Mouse (Mus musculus) heart, embryonic 11.5 days (tissue): ENCODE measurements around the gene Sec23b. TPM values are rescaled to one million over a fixed set of nuclear protein-coding genes. Genes with fewer than 3 reads are reported as not detected.

Experiments
- ATAC-seq: fragments of 200-750 bp; cut with Nextera tagmentation; replicated peaks from 2 replicates; pipeline ENCODE4 v1.8.0; 2017; ENCODE audit warnings: moderate library complexity; ENCODE audit not compliant: insufficient number of reproducible peaks, low FRiP score, low TSS enrichment
- H3K27ac ChIP-seq: fragments of 300-500 bp; sonication (generic); 2 replicates; pipeline ENCODE4 v1.5.1; 2014; ENCODE audit warnings: mild to moderate bottlenecking, low read depth, low read length
- H3K27me3 ChIP-seq: fragments of 300-500 bp; sonication (generic); 2 replicates; pipeline ENCODE4 v1.6.1; 2014; ENCODE audit warnings: mild to moderate bottlenecking, low read length, mixed read lengths; ENCODE audit not compliant: control insufficient read depth, insufficient read depth
- H3K36me3 ChIP-seq: fragments of 300-500 bp; sonication (generic); 2 replicates; pipeline ENCODE4 v1.6.1; 2014; ENCODE audit warnings: mild to moderate bottlenecking, low read length, moderate library complexity, mixed read lengths; ENCODE audit not compliant: control insufficient read depth, insufficient read depth
- H3K4me1 ChIP-seq: fragments of 300-500 bp; sonication (generic); 2 replicates; pipeline ENCODE4 v1.6.1; 2014; ENCODE audit warnings: low read length; ENCODE audit not compliant: control insufficient read depth, insufficient read depth
- H3K4me2 ChIP-seq: fragments of 300-500 bp; sonication (generic); 2 replicates; pipeline ENCODE4 v1.6.1; 2014; ENCODE audit warnings: mild to moderate bottlenecking, moderate library complexity
- H3K4me3 ChIP-seq: fragments of 300-500 bp; sonication (generic); 2 replicates; pipeline ENCODE4 v1.5.1; 2014; ENCODE audit warnings: low read depth, low read length
- H3K9ac ChIP-seq: fragments of 300-500 bp; sonication (generic); 2 replicates; pipeline ENCODE4 v1.6.1; 2014; ENCODE audit warnings: mild to moderate bottlenecking, low read depth, low read length, moderate library complexity
- H3K9me3 ChIP-seq: fragments of 300-500 bp; sonication (generic); replicated peaks from 2 replicates; pipeline ENCODE4 v1.6.1; 2016; ENCODE audit warnings: low read length; ENCODE audit not compliant: control insufficient read depth
- WGBS: fragments of 180-500 bp; shearing (Covaris S2); extraction: QIAGEN DNeasy Blood & Tissue Kit; methylation state at CpG from one replicate; pipeline ENCODE4 v1.1.7; 2014; ENCODE audit not compliant: insufficient replicate concordance; 5-methylcytosine and 5-hydroxymethylcytosine counted together
- polyA plus RNA-seq: library from polyadenylated mRNA; unstranded; fragments of >200 nt; fragmentation: Nextera tagmentation; extraction: Ambion mirVana; gene quantifications from 2 replicates; pipeline ENCODE4 v1.2.1, GENCODE M21; 2014

Gene Sec23b
- 51.4 and 55.2 TPM in 2 replicates for polyA plus RNA-seq

- no peaks in the 10 kb centered on the region for H3K27me3 ChIP-seq
- ATAC-seq = peak; percentile 97
- no peaks in the 10 kb centered on the region; the same call in 1 of the 2 replicates for H3K36me3 ChIP-seq
- no peaks in the 10 kb centered on the region for H3K9me3 ChIP-seq
- peak within 1 kb of the TSS; percentile 95 for H3K27ac ChIP-seq
- peaks cover 6% of the 10 kb centered on the region; the same call in 1 of the 2 replicates for H3K4me1 ChIP-seq
- H3K4me2 ChIP-seq = peak within 1 kb of the TSS; percentile 76
- peak within 1 kb of the TSS; percentile 86 for H3K4me3 ChIP-seq
- WGBS = under 1% methylated on average over 44 of the region's 44 CpGs
- H3K9ac ChIP-seq = peak within 1 kb of the TSS; percentile 87
Measured at GRCm38 (mm10) chr2:144555820-144556552, at the start of gene Sec23b. TSS of gene Sec23b (plus strand) at chr2:144556229.

GRCm38 (mm10) chr2:144514619-144515018 lies 41.4 kb upstream of the Sec23b start:
- Histone ChIP-seq H3K27me3 (no peaks in the 10 kb centered on the region), H3K9ac (no peak overlapping the region), H3K4me1 (no peaks in the 10 kb centered on the region), H3K9me3 (no peaks in the 10 kb centered on the region), H3K36me3 (no peaks in the 10 kb centered on the region), H3K4me2 (no peak overlapping the region), H3K4me3 (no peak overlapping the region), H3K27ac (no peak overlapping the region)
- WGBS = 76% methylated on average over 3 of the region's 3 CpGs
- ATAC-seq = no peak

- no peaks in the 10 kb centered on the region for H3K9me3 ChIP-seq
- WGBS = 68% methylated on average over 3 of the region's 3 CpGs
Measured at GRCm38 (mm10) chr2:144519772-144520171, 36.3 kb upstream of the Sec23b start.

GRCm38 (mm10) chr2:144525856-144526255 lies 30.2 kb upstream of the Sec23b start:
- 0 out of 2 replicates have a peak, but pooled peaks cover 3% of the 10 kb centered on the region for H3K27me3 ChIP-seq
- no peak overlapping the region for H3K9ac ChIP-seq
- peaks cover 5% of the 10 kb centered on the region; the same call in 1 of the 2 replicates for H3K4me1 ChIP-seq
- ATAC-seq = no peak
- no peaks in the 10 kb centered on the region for H3K9me3 ChIP-seq
- no peaks in the 10 kb centered on the region for H3K36me3 ChIP-seq
- H3K27ac ChIP-seq = no peak overlapping the region
- no peak overlapping the region for H3K4me3 ChIP-seq
- H3K4me2 ChIP-seq = no peak overlapping the region
- WGBS = 57% methylated on average over 10 of the region's 10 CpGs

More at GRCm38 (mm10) chr2:144519772-144520171, 36.3 kb upstream of the Sec23b start:
- Histone ChIP-seq H3K4me1 (no peaks in the 10 kb centered on the region), H3K9ac (no peak overlapping the region), H3K4me2 (no peak overlapping the region), H3K36me3 (no peaks in the 10 kb centered on the region), H3K27ac (no peak overlapping the region), H3K27me3 (no peaks in the 10 kb centered on the region), H3K4me3 (no peak overlapping the region)
- no peak for ATAC-seq

GRCm38 (mm10) chr2:144526981-144527820 lies 28.8 kb upstream of the Sec23b start, which contains the start of the genes Dzank1 and Polr3f:
TSS of gene Dzank1 (minus strand) at chr2:144527414.
TSS of gene Polr3f (plus strand) at chr2:144527718.
- peak; percentile 95 for ATAC-seq
- H3K27me3 ChIP-seq = 0 out of 2 replicates have a peak, but pooled peaks cover 3% of the 10 kb centered on the region
- H3K9ac ChIP-seq = peak within 1 kb of the TSS; percentile 73
- H3K4me3 ChIP-seq = peak within 1 kb of the TSS; percentile 67
- no peaks in the 10 kb centered on the region for H3K9me3 ChIP-seq
- H3K27ac ChIP-seq = peak within 1 kb of the TSS; percentile 80
- H3K36me3 ChIP-seq = peaks cover 5% of the 10 kb centered on the region
- 2% methylated on average over 56 of the region's 56 CpGs for WGBS
- H3K4me1 ChIP-seq = peaks cover 5% of the 10 kb centered on the region; the same call in 1 of the 2 replicates
- peak within 1 kb of the TSS; percentile 77 for H3K4me2 ChIP-seq

- 0 out of 2 replicates have a peak, but pooled peaks cover 3% of the 10 kb centered on the region for H3K27me3 ChIP-seq
- H3K4me3 ChIP-seq = peak overlapping the region; percentile 67
- H3K9me3 ChIP-seq = no peaks in the 10 kb centered on the region
- peak overlapping the region; percentile 73 for H3K9ac ChIP-seq
- H3K4me2 ChIP-seq = peak overlapping the region; percentile 77
- WGBS = 0% methylated on average over 25 of the region's 25 CpGs
- peaks cover 5% of the 10 kb centered on the region; the same call in 1 of the 2 replicates for H3K4me1 ChIP-seq
- H3K36me3 ChIP-seq = peaks cover 8% of the 10 kb centered on the region
- ATAC-seq = peak; percentile 23; the same call in 1 of the 2 replicates
- H3K27ac ChIP-seq = peak overlapping the region; percentile 80
Measured at GRCm38 (mm10) chr2:144527821-144528174, 28.2 kb upstream of the Sec23b start.

GRCm38 (mm10) chr2:144537123-144537522 lies 18.9 kb upstream of the Sec23b start:
- H3K4me3 ChIP-seq = no peak overlapping the region
- H3K9me3 ChIP-seq = no peaks in the 10 kb centered on the region
- H3K4me2 ChIP-seq = no peak overlapping the region
- WGBS = 91% methylated on average over 7 of the region's 7 CpGs
- ATAC-seq = no peak
- peaks cover 55% of the 10 kb centered on the region for H3K36me3 ChIP-seq
- no peak overlapping the region for H3K9ac ChIP-seq
- H3K27ac ChIP-seq = no peak overlapping the region
- no peaks in the 10 kb centered on the region for H3K4me1 ChIP-seq
- no peaks in the 10 kb centered on the region for H3K27me3 ChIP-seq

- no peak overlapping the region for H3K9ac ChIP-seq
- H3K4me1 ChIP-seq = no peaks in the 10 kb centered on the region
- no peaks in the 10 kb centered on the region for H3K27me3 ChIP-seq
- no peak for ATAC-seq
- H3K4me3 ChIP-seq = no peak overlapping the region
- peaks cover 31% of the 10 kb centered on the region for H3K36me3 ChIP-seq
- H3K27ac ChIP-seq = no peak overlapping the region
- 82% methylated on average over 4 of the region's 4 CpGs for WGBS
- no peak overlapping the region for H3K4me2 ChIP-seq
- no peaks in the 10 kb centered on the region for H3K9me3 ChIP-seq
Measured at GRCm38 (mm10) chr2:144541246-144541645, 14.8 kb upstream of the Sec23b start.
